ENCODE assay signal across 15 mouse cellular contexts in genomic region chr6:124729850-124730705, GRCm38 (mm10). TPM values are rescaled to one million over a fixed set of nuclear protein-coding genes. Genes with fewer than 3 reads are reported as not detected.
DNase-seq lines count a peak whose midpoint lies in the region; ATAC-seq and TF ChIP-seq lines count a peak whose summit lies in the region.
"Had no signal": no experiment of that assay in that cellular context is flagged by ENCODE, and none has a peak within 500 bp of the region (broad histone marks: within the 10 kb centered on the region; RNA-seq: fewer than 3 reads in every experiment).

No protein-coding gene starts in this region.

- H3K9me3 ChIP-seq in lung, postnatal 0 days (ENCODE audit: low read length), result no peaks in the 10 kb centered on the region
- H3K9me3 ChIP-seq in liver, embryonic 15.5 days (replicated peaks), result no peaks in the 10 kb centered on the region
- H3K9me3 ChIP-seq: neural tube, embryonic 12.5 days had no signal

- H3K4me1 ChIP-seq in lung, postnatal 0 days (ENCODE audit: insufficient read depth, low read depth, low read length), result peaks cover 4% of the 10 kb centered on the region; the same call in 1 of the 2 replicates
- peaks cover 29% of the 10 kb centered on the region for H3K4me1 ChIP-seq in liver, embryonic 15.5 days (replicated peaks)

- TF ChIP-seq EP300 in lung, postnatal 0 days (IDR thresholded peaks at IDR 0.05), result no peak

- no peak overlapping the region for H3K27ac ChIP-seq in lung, postnatal 0 days (ENCODE audit: low read length)
- H3K27ac ChIP-seq in liver, embryonic 15.5 days (replicated peaks), result peak overlapping the region; percentile 67
- no peak overlapping the region for H3K27ac ChIP-seq in left cerebral cortex, adult 2 months
- H3K27ac ChIP-seq: kidney, postnatal 0 days; neural tube, embryonic 12.5 days had no signal

- peak; percentile 48 for DNase-seq in lung, postnatal 0 days (ENCODE audit: low spot score)
- DNase-seq in lung, adult 18-20 months, result no peak
- peak; percentile 62 for DNase-seq in thymus, postnatal 0 days (ENCODE audit: low spot score)
- DNase-seq in kidney, postnatal 10 days, result no peak
- no peak for DNase-seq in urinary bladder, postnatal 4 days (ENCODE audit: low spot score in 2 of 2)
- DNase-seq in left cerebral cortex, adult 2 months (ENCODE audit: extremely low spot score in 1 of 2, low spot score in 2 of 2), result no peak
- DNase-seq: adrenal gland, adult 8-10 months; cerebellum, postnatal 36 days; heart, postnatal 14 days had no signal

- no peak for TF ChIP-seq CTCF in lung, postnatal 0 days (IDR thresholded peaks at IDR 0.05)
- no peak for TF ChIP-seq CTCF in left cerebral cortex, adult 2 months (IDR thresholded peaks at IDR 0.05)

- intact Hi-C loops in left cerebral cortex, adult 2 months (cut with DNase I), result no loop called here

- H3K9ac ChIP-seq in lung, postnatal 0 days (replicated peaks; ENCODE audit: low read depth), result 0 out of 2 replicates have a peak overlapping the region, but pooled peaks have one; percentile 5
- H3K9ac ChIP-seq in liver, embryonic 15.5 days, result no peak overlapping the region
- H3K9ac ChIP-seq: neural tube, embryonic 12.5 days had no signal

- no peak overlapping the region for H3K4me2 ChIP-seq in lung, postnatal 0 days (replicated peaks; ENCODE audit: low read depth, low read length)
- H3K4me2 ChIP-seq in liver, embryonic 15.5 days, result peak overlapping the region; percentile 38
- H3K4me2 ChIP-seq: neural tube, embryonic 12.5 days had no signal

- H3K36me3 ChIP-seq in lung, postnatal 0 days (ENCODE audit: insufficient read depth, low read length), result no peaks in the 10 kb centered on the region
- peaks cover 12% of the 10 kb centered on the region; the same call in 1 of the 2 replicates for H3K36me3 ChIP-seq in liver, embryonic 15.5 days (replicated peaks)
- H3K36me3 ChIP-seq: neural tube, embryonic 12.5 days had no signal

- H3K27me3 ChIP-seq in lung, postnatal 0 days (replicated peaks; ENCODE audit: insufficient read depth, low read length), result no peaks in the 10 kb centered on the region
- H3K27me3 ChIP-seq in liver, embryonic 15.5 days, result no peaks in the 10 kb centered on the region
- H3K27me3 ChIP-seq: neural tube, embryonic 12.5 days had no signal

- H3K4me3 ChIP-seq in lung, postnatal 0 days (ENCODE audit: low read depth, low read length), result no peak overlapping the region
- peak overlapping the region; percentile 7; the same call in 1 of the 2 replicates for H3K4me3 ChIP-seq in liver, embryonic 15.5 days (replicated peaks)
- H3K4me3 ChIP-seq in left cerebral cortex, adult 2 months, result no peak overlapping the region
- H3K4me3 ChIP-seq: erythroblast, embryonic 14.5 days; neural tube, embryonic 12.5 days had no signal

- WGBS in lung, postnatal 0 days, result 71% methylated on average over 8 of the region's 8 CpGs
- 38% methylated on average over 8 of the region's 8 CpGs for WGBS in liver, embryonic 15.5 days (ENCODE audit: insufficient replicate concordance)

- ATAC-seq in lung, postnatal 0 days, result peak; percentile 21; the same call in 1 of the 2 replicates
- peak; percentile 36 for ATAC-seq in activated CD4-positive, CD25-positive, alpha-beta regulatory T cell, adult 4 months
- peak; percentile 39 for ATAC-seq in liver, embryonic 15.5 days (ENCODE audit: insufficient read depth)

RNA-seq across cellular contexts. Expression of gene Ptpn6, which starts 8.4 kb away (rescaled TPM):
- 24.0 and 27.8 TPM in 2 replicates for polyA plus RNA-seq in lung, postnatal 0 days (2015; fragmentation: Nextera tagmentation; extraction: Ambion mirVana)
- 100 to 1,000 TPM; 138 to 144 TPM for polyA plus RNA-seq in activated CD4-positive, CD25-positive, alpha-beta regulatory T cell, adult 4 months (2017; shearing (Covaris generic))
- polyA plus RNA-seq in liver, embryonic 15.5 days (2015; fragmentation: Nextera tagmentation; extraction: Ambion mirVana), result 38.1 and 43.7 TPM in 2 replicates
- 157 and 167 TPM in 2 replicates for polyA plus RNA-seq in thymus, postnatal 0 days (2015; fragmentation: Nextera tagmentation; extraction: Ambion mirVana)
- 1 to 10 TPM; 3.3 to 4.0 TPM for total RNA-seq in left cerebral cortex, adult 2 months (2021)

RNA-seq across cellular contexts. Expression of gene Grcc10, which starts 11.1 kb away (rescaled TPM):
- 332 and 367 TPM in 2 replicates for polyA plus RNA-seq in lung, postnatal 0 days (2015; fragmentation: Nextera tagmentation; extraction: Ambion mirVana)
- polyA plus RNA-seq in activated CD4-positive, CD25-positive, alpha-beta regulatory T cell, adult 4 months (2017; shearing (Covaris generic)), result 100 to 1,000 TPM; 529 to 630 TPM
- polyA plus RNA-seq in liver, embryonic 15.5 days (2015; fragmentation: Nextera tagmentation; extraction: Ambion mirVana), result 75.9 and 76.4 TPM in 2 replicates
- 541 and 549 TPM in 2 replicates for polyA plus RNA-seq in thymus, postnatal 0 days (2015; fragmentation: Nextera tagmentation; extraction: Ambion mirVana)
- total RNA-seq in left cerebral cortex, adult 2 months (2021), result 100 to 1,000 TPM; 298 to 309 TPM

RNA-seq across cellular contexts. Expression of gene Phb2, which starts 17.9 kb away (rescaled TPM):
- polyA plus RNA-seq in lung, postnatal 0 days (2015; fragmentation: Nextera tagmentation; extraction: Ambion mirVana), result 162 and 169 TPM in 2 replicates
- 10 to 100 TPM; 72.2 to 87.3 TPM for polyA plus RNA-seq in activated CD4-positive, CD25-positive, alpha-beta regulatory T cell, adult 4 months (2017; shearing (Covaris generic))
- 242 and 243 TPM in 2 replicates for polyA plus RNA-seq in liver, embryonic 15.5 days (2015; fragmentation: Nextera tagmentation; extraction: Ambion mirVana)
- polyA plus RNA-seq in thymus, postnatal 0 days (2015; fragmentation: Nextera tagmentation; extraction: Ambion mirVana), result 321 and 329 TPM in 2 replicates
- total RNA-seq in left cerebral cortex, adult 2 months (2021), result 100 to 1,000 TPM; 115 to 120 TPM

RNA-seq across cellular contexts. Expression of gene Emg1, which starts 18.1 kb away (rescaled TPM):
- polyA plus RNA-seq in lung, postnatal 0 days (2015; fragmentation: Nextera tagmentation; extraction: Ambion mirVana), result 83.1 and 86.7 TPM in 2 replicates
- polyA plus RNA-seq in activated CD4-positive, CD25-positive, alpha-beta regulatory T cell, adult 4 months (2017; shearing (Covaris generic)), result 100 to 1,000 TPM; 401 to 440 TPM
- 122 and 128 TPM in 2 replicates for polyA plus RNA-seq in liver, embryonic 15.5 days (2015; fragmentation: Nextera tagmentation; extraction: Ambion mirVana)
- 368 and 388 TPM in 2 replicates for polyA plus RNA-seq in thymus, postnatal 0 days (2015; fragmentation: Nextera tagmentation; extraction: Ambion mirVana)
- total RNA-seq in left cerebral cortex, adult 2 months (2021), result 10 to 100 TPM; 47.4 to 50.9 TPM

RNA-seq across cellular contexts. Expression of gene Gm45234, which starts 25.7 kb away (rescaled TPM):
- not detected in 2 replicates for polyA plus RNA-seq in lung, postnatal 0 days (2015; fragmentation: Nextera tagmentation; extraction: Ambion mirVana)
- polyA plus RNA-seq in activated CD4-positive, CD25-positive, alpha-beta regulatory T cell, adult 4 months (2017; shearing (Covaris generic)), result not detected
- polyA plus RNA-seq in liver, embryonic 15.5 days (2015; fragmentation: Nextera tagmentation; extraction: Ambion mirVana), result not detected in 2 replicates
- polyA plus RNA-seq in thymus, postnatal 0 days (2015; fragmentation: Nextera tagmentation; extraction: Ambion mirVana), result not detected in 2 replicates
- not detected for total RNA-seq in left cerebral cortex, adult 2 months (2021)
- total RNA-seq: adrenal gland, adult 8-10 months; left cerebral cortex, adult 8-10 months had no signal
- polyA plus RNA-seq: kidney, postnatal 0 days; neural tube, embryonic 12.5 days had no signal

Comparison
In these comparisons a context has a peak if more than half of its experiments do, and no peak if none do; other contexts are left out.
1. DNase-seq: peak in lung, postnatal 0 days (single experiment) and thymus, postnatal 0 days (single experiment); none in lung, adult 18-20 months (0 of 2), kidney, postnatal 10 days (single experiment), urinary bladder, postnatal 4 days (0 of 2) and left cerebral cortex, adult 2 months (0 of 2).
2. Peak in every context shown above with its lines, with median percentiles within 50 percentile points of each other: ATAC-seq.